Mouse (Mus musculus): ENCODE data around the gene Miox.

Miox gene

DNA sequence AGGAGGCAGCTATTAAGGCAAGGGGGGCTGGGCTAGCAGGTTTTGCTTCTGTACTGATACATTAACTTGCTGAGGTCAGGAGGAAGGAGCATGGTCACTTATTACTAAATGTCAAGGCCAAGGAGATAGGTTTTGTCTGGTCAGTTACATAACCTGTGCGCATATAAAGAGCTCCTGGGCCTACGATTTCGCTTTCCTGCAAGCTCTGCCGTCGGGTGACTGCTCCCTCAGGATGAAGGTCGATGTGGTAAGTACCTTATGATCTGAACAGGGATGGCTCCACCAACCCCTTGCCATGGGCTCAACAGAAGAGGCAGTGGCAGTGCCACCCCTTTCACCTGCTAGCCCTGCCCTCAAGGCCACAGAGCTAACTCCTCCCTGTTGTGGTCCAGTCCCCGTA, at the start of gene Miox:
Gene Miox (plus strand): TSS at position 128 of the 400 bp plus-strand sequence.
- no peak for DNase-seq (ENCODE audit: extremely low read depth, low read depth, low spot score)

DNA sequence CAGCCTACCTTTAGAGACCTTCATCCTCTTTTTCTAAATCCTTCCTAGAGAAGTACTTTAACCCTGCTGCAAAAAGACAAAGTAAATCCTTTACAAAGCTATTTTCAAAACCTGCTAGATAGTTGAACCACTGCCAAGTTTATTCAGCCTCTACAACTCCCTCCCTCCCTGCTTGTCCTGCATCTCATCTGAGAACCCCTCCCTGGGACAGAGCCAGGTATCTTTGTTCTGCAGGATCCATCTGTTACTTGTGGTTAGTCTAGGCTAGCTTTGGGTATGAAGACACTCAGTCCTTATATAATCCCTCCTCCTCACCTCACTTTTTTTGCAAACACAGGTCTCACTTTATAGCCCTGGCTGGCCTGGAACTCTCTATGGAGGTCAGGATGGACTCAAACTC, 49.2 kb upstream of the Miox start:
- no peak for DNase-seq (ENCODE audit: extremely low read depth, low read depth, low spot score)

DNA sequence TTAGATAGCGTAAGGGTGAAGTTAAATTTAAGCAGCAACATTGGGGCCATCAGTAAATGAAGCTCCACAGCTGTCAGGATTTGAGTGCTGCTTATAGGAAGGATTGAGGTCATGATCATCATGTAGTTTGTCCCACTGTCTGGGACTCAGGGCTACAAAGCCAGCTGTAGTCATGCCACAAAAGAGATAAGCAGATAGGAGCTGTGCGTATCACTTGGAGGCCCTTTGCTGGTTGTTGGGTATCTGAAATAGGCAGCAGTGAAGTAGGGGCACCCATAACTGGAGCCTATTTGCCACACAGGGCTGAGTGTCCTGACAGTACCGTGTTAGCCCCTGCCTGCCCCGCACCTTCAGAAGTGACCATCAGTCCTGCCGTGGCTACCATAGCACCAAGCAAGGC, 48.7 kb upstream of the Miox start:
- DNase-seq (ENCODE audit: extremely low read depth, low read depth, low spot score) = no peak

DNA sequence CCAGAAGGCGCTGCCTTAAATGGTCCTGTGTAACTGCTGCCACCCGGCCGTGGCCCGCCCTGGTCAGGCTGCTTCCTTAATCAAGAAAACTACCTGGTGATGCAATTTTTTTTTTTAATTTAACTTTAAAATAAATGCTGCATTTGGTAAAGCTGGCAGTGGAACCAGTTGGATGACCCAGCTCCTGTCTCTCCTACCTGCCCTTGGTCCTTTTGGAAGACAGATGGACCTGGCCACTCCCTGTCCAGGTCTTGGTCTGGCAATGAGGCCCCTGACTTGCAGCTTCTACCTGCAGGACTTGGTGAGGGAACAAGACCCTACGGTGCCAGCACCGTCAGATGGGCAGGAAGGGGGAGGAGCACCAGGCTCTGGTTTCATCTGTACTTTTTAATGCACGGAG, 48.1 kb upstream of the Miox start:
- no peak for DNase-seq (ENCODE audit: extremely low read depth, low read depth, low spot score)

DNA sequence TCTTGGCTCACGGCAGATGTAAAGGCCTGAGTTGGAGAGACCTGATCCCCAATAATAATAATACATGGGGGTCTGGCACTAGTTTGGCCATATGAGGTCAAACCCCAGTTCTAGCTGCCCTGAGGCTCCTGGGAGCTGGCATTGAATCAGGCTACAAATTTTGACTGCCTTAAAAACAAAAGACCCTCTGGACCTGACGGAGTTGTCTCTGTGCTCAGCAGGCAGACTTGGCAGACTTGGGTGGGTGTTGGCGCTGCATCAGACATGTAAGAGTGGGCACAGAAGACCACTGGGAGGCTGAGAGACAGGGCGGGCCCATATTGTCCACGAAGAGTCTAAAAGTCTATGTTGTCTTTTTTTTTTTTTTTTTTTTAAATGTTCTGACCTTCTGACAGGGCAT, 47.6 kb upstream of the Miox start:
- no peak for DNase-seq (ENCODE audit: extremely low read depth, low read depth, low spot score)

DNA sequence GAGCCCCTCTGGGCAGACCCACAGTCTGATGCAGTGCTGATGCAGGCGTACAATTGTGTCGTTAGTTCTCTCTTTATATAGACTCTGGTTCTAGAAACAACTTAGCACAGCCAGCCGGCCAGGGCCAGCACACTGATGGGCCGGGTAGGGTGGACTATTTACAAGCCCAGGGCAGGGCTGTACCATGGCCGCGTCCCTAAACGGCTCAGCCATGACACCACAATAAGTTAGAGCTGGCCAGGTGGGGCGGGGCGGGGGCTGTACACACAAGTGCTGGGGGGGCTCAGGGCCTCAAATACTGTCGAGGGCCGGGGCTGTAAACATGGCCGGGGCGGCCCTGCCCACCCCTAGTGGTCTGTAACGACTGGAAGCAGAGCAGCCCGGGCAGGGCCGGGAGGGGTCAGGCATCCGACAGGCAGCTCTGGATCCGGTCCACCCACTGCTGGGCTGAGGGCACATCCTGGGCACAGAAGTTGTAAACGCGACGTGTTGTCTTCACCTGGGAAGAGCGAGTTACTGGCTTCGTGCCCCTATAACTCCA, 45.9 kb upstream of the Miox start:
- no peak for DNase-seq (ENCODE audit: extremely low read depth, low read depth, low spot score)

DNA sequence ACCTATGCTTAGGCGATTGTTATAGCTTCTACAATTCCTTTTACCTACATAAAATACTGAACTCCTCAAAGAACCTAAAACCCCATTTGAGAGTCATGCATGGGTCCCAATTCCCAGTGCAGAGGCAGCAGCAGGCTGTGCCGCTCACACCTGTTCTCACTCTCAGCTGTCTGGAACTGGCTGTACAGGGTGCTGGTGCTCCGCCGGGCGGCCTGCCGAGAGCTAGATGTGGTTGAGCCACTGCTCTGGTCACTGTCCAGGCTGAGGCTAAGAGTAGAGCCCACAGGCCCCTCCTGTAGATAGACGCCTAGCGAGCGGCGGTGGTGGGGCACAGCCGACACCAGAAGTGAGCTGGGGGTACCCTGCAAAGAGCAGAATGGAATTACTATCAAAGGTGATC, 44.7 kb upstream of the Miox start:
- DNase-seq (ENCODE audit: extremely low read depth, low read depth, low spot score) = no peak

DNA sequence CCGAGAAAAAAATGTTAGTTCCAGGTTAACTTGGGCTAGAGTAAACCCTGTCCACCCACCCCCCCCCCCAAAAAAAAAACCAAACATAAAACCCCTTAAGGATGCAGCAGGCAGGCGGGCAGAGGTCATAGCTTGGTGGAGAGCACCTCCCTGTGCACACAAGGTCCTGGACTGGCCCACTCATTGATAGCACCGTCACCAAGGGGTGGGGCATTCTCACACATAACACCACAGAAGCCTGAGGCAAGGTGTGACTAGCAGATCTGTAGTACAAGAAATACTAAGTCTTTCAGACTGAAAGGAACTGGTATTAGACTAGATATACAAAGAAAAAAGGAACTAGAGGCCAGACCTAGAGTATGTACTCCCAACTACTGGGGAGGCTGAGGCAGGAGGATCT, 42.7 kb upstream of the Miox start:
- no peak for DNase-seq (ENCODE audit: extremely low read depth, low read depth, low spot score)

DNA sequence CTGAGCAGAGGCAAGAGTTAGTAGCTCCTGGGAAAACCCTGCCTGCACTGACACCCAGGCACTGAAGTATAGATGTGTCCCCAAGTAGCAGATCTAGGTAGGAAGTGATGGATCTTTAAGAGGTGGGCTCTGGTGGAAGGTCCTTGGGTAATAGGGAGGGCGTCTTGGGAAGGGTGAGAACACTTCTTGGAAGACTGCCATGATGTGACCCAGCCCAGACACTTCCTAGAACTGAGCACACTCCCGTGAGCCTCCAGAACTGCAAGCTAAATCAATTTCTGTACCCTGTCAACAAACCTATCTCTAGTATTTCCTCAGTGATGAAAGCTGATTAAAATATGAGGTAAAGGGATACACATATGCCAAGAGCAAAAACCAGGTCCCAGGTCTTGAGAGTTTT, 41.4 kb upstream of the Miox start:
- DNase-seq (ENCODE audit: extremely low read depth, low read depth, low spot score) = no peak

DNA sequence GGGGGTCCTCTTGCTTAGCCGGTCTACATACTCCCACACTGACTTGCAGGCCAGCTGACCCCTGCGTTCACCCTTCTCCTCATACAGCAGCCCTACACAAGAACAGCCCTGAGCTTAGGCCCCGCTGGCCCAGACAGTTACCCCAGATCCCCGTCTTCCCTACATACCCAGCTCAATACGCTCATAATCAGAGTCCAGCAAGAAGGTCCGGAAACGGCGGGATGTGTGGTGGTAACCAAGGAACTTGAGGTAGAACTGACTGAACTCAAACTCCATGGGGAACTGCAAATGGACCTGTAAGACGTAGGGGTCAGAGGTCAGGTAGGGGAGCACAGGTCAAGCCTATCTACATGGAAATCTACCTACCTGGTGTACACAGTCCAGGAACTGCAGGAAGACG, 40.4 kb upstream of the Miox start:
- DNase-seq (ENCODE audit: extremely low read depth, low read depth, low spot score) = no peak

DNA sequence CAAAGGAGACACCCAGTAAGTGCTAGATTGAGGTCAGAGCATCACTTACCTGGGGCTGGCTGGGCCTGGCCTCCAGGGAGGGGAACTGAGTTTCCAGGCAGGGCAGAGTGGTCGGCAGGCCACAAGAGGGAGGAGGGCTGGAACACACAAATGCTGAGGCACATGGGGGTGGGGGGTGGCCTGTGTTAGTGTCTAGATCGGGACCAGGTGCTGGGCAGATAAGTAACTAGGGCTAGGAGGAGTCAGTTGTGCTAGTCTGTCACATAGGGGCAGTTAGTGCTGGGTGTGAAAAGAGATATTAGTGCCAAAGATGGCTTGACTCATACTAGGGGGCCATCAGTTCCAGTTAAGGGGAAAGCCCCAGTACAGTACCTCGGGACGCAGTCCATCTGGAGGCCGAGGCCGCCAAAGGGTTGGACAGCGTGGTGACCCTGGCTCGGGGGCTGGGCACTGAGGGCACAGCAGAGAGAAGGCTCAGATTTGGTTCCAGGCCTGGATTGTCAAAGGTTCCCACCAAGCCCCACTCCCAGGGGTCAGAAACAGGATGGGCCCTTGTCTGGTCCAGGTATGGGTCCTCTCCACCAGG, 38.5 kb upstream of the Miox start:
- DNase-seq (ENCODE audit: extremely low read depth, low read depth, low spot score) = no peak

DNA sequence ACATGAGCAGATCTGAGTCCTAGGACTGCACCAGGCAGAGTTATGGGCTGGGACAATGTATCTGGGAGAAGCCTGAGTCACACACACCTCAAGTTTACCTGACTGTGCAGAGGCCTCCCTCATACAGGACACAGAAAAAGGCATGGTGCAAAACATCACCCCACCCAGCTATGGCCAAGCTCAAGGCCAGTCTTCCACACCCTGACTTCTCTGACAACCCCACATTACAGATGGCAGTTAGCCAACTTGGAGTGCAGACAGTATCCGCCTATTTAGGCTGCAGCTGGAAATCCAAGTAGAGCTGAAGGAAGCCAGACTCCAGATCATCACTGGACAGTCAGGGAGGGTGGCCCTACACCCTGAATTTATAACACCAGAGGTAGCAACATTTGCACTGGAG, 37.7 kb upstream of the Miox start:
- DNase-seq (ENCODE audit: extremely low read depth, low read depth, low spot score) = no peak

DNA sequence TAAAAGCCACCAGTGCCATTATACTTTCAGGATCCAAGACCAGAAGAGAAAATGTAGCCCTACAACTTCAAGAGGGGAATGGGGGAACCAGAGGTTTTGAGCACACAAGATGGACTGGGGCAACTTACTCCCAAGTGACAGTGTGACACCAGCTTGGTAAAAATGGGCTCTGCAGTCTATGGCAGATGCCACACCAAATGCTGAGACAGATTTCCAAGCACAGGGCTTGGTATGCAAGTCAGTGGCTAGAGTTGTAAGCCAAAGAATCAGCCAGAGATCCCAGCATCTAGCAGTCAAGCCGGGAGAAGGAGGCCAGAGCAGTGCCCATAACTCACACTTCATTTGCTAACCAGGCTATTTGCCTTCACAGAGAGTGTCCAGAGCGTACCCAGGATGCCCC, 36.5 kb upstream of the Miox start:
- DNase-seq (ENCODE audit: extremely low read depth, low read depth, low spot score) = no peak

DNA sequence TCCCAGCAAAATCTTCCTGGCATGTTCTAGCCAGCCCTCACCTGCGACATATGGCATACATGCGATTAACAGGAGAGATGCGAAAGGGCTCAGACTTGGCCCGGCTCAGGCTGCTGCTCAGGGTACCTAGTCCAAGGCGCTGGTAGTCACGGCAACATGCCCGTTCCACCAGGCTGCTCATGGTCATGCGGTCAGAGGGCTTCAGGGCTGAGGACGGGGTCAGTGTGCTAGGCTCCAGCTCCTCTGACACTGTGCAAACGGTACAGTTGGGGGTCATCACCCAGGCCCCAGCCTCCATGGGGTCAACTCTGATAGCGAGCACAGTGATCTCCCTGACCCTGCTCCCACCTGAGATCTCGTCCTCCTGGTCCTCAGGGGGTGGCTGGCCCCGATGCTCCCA, 34.0 kb upstream of the Miox start:
- DNase-seq (ENCODE audit: extremely low read depth, low read depth, low spot score) = no peak

DNA sequence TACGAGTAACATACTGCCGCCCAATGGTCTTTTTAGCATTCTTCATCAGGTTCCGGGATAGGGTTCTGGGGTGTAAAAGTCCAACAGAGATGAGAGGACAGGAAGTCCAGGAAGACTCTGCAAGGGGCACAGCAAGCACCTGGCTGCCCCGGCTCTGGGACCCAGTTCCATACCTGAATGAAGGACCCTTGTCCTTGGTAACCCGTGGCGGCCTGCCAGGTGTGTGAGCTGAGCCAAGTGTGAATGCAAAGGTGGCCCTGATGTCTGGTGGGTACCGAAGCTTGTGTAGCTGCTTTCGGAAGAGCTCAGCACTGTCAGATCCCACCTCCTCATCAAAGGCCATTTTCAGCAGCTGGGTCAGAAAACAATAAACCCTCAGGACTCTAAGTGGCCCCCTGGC, 33.6 kb upstream of the Miox start:
- DNase-seq (ENCODE audit: extremely low read depth, low read depth, low spot score) = no peak

DNA sequence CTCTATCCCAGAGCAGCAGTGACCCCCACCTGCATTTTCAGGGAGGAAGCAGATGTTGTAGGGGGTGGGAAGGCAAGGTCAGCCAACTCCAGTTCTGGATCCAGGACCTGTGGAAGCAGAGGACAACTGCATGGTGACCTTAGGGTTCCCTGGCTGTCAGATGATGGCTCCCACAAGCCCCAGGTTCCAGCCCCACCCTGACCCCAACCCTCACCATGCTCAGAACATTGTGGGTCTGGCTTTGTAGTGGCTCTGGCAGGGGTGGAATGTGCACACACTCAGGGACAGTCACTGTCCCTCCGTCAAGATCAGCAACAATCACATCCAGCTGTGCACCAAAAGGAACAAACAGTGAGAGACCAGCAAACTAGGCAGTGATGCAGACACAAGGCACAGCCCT, 28.2 kb upstream of the Miox start:
- DNase-seq (ENCODE audit: extremely low read depth, low read depth, low spot score) = no peak

DNA sequence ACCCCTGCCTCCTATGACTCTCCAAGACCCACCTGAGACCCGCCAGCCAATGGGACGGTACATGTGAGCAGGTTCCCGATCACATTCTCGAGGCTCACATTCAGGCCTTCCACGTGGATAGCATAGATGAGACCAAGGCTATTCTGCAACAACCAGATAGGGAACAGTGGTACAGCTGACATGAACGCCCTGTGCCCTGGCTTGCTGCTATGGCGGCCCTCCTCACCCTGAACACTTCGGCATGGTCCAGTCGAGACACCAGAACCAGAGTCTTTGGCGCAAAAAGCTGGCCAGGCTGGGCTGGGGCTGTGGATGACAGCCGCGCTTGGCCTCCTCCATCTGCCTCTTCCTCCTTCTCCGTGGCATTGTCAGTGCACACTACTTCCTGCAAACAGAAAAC, 26.7 kb upstream of the Miox start:
- no peak for DNase-seq (ENCODE audit: extremely low read depth, low read depth, low spot score)

DNA sequence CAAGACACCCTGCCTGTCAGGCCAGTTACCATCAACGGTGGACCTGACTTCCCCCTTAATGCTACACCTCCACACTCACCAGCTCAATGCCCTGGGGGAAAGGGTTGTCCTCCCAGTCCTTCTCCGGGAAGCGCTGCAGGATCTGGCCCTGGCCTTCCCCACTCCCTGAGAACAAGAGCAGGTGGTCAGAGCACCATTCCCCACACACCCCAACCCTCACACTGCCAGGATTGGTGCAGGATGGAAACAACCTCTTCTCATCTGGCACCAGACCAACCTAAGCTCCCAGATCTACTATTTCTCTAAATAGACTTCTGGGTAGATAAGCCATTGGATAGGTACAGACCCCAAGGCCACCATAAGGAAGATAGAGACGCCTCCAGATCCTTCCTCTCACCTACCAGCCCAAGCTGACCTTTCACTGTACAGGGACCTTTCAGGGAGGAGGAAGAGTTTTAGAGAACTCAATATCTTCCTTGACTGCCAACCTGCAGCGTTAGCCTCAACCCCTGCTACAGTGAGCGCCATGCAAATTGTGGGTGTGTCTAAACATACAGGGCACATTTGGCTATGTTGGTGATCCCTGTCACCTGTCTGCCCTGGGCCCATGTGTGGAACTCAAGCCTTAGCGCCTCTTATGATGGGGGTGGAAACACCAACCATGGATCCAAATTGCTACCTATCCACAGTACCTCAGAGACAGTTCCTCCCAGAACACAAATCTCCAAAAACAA, 25.6 kb upstream of the Miox start:
- no peak for DNase-seq (ENCODE audit: extremely low read depth, low read depth, low spot score)

DNA sequence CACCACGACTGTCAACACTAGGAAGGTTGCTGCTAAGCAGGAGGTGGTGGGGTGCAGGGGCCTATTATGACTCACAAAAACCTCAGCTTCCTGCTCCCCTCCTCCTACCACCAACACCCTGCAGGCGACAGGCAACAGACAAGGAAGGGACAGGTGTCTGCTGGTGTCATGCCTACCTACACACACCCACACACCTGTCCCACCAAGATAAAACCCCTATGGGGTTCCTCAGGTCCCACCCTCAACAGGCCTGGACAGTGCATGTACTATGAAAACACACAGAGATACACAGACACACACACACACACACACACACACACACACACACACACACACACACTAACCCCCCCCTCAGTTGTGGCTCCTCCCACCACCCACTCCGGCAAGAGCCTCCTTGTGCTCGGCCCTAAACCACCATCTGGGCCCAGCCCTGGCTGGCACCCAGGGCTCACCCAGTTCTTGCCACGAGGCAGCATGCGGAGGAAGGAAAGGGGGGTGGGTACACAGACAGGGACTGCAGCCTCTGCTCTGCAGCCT, 24.2 kb upstream of the Miox start:
- no peak for DNase-seq (ENCODE audit: extremely low read depth, low read depth, low spot score)

DNA sequence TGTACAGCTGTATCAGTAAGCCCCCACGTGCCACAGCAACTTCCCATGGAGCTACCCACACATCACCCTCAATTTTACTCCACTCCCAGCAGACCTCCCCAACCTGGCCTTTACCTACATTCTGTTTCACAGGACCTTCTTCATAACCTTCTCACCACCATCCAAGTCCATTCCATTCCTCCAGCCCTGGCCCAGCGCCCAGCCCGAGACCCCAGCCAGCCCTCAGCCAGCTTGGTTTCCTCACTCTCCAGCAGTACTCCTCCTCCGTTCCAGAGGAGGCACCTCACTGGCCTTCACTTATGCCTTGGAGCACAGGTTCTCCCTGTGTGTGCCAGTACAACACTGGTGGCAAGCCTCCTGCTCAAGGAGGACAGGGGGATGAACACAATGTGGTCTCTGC, 20.8 kb upstream of the Miox start:
- DNase-seq (ENCODE audit: extremely low read depth, low read depth, low spot score) = no peak

DNA sequence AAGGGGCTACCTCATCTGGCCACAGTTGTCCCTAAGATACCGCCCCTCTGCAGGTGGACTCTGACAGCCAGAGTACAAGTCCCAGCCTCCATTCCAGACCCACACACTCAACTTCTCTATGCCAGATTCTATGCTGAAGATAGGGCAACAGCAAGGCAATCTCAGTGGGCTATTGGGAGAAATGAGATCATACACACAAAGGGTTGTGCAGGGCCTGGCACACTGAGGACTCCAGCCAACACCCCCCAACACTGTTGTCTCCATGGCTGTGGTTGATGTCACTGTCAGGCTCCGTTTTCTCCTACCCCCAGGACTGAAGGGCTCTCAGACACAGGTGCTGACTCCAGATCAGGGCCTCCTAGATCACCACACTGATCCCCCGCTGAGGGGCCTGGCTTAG, 20.1 kb upstream of the Miox start:
- no peak for DNase-seq (ENCODE audit: extremely low read depth, low read depth, low spot score)

DNA sequence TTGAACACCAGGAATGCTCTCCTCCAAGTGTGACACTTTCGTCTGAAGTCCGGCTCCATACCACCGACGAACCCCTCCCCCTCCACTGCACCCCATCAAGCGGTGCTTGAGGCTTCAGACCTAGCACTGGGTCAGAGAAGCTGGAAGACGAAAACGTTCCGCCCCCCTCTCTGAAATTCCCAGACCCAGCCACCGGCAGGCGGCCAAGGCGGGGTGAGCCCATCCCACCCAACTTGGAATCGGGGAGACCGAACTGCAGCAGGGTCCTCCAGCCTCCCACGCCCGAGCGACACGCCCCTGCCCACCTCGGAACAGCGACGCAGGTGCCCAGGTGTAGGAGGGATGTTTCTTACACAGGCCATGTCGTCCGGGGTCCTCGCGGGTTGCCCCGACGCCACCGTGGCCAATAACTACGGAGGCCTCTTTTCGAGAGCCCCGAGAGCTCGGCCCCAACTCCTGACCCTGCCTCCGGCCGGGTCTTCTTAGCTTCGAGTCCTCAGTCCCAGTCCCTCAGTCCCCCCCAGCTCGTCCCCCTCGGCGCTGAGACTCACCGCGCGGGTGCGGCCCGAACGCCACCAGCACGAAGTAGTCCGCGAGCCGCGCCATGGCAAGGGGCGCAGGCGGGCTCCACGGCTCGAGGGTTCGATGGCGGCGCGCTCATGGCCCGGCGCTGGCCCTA, 19.5 kb upstream of the Miox start:
- DNase-seq (ENCODE audit: extremely low read depth, low read depth, low spot score) = no peak

Measured in fat pad, adult 2 months (tissue).